Mouse (Mus musculus): ENCODE results near the gene Rnf187. TPM values are rescaled to one million over a fixed set of nuclear protein-coding genes. Genes with fewer than 3 reads are reported as not detected.
A peak's percentile ranks its signal among the peaks of the same experiment; 100 is the strongest.

Rnf187 gene
- total and polyA plus RNA-seq, 3 experiments = 185 to 195 (median 188) TPM

- peaks cover 28 to 71% of the 10 kb centered on the region in 2 experiments for H3K36me3 ChIP-seq (replicated peaks in 1 of 2; ENCODE audit: control insufficient read depth in 1 of 2, insufficient read depth in 1 of 2, low read length in 1 of 2)
- dilution Hi-C loops (cut with MboI; ENCODE audit: extremely low pct_ligation_motif_present, extremely low pct_unique_long_range_greater_than_20kb, low sequenced_read_pairs) (no loop called here), in situ Hi-C loops (cut with MboI; ENCODE audit: low pct_ligation_motif_present, low pct_unique_long_range_greater_than_20kb, low sequenced_read_pairs) (no loop called here)
- no peak overlapping the region for H3K9ac ChIP-seq (ENCODE audit: insufficient read depth, low read depth)
- H3K27ac ChIP-seq (ENCODE audit: insufficient read depth, low read depth) = no peak overlapping the region
- H3K79me2 ChIP-seq (replicated peaks; ENCODE audit: control insufficient read depth, extremely low read depth, insufficient read depth, poor library complexity, severe bottlenecking) = peaks cover 10% of the 10 kb centered on the region
- no peaks in the 10 kb centered on the region for H3K9me3 ChIP-seq (replicated peaks; ENCODE audit: low read length)
- no peak for DNase-seq (ENCODE audit: extremely low read depth)
- no peak for TF ChIP-seq RAD21 (IDR thresholded peaks at IDR 0.05; ENCODE audit: low read depth, low read length)
- H3K4me3 ChIP-seq (replicated peaks in 1 of 3; ENCODE audit: low read depth in 2 of 3, low read length in 2 of 3, poor library complexity in 1 of 3) = no peak overlapping the region
- H3K4me1 ChIP-seq (ENCODE audit: control insufficient read depth in 1 of 2, insufficient read depth in 2 of 2) = peaks cover 12 to 60% of the 10 kb centered on the region in 2 experiments
- H3K27me3 ChIP-seq (replicated peaks) = no peaks in the 10 kb centered on the region
- H3K4me2 ChIP-seq (ENCODE audit: insufficient read depth, low read depth, poor library complexity, severe bottlenecking) = no peak overlapping the region
These were observed 30.3 kb upstream of the Rnf187 start for GRCm38 (mm10) chr11:58969027-58969426.

DNA sequence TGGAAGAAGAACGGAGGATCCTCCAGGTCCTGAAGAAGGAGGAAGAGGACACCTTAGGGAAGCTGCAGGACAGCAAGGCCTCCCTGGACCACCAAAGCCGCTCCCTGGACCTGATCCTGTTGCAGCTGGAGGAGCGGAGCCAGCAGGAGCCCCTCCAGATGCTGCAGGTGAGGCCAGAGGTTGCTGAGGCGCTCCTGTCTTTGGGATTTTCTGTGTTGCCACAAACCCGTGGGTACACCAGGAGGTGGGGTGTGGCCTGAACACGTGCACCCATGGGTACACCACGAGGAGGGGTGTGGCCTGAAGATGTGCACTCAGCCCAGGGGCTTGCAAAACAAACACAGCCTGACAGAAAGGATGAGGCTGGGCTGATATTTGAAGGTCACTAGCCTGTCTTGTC lies 29.8 kb upstream of the Rnf187 start:
- in situ Hi-C loops (cut with MboI; ENCODE audit: low pct_ligation_motif_present, low pct_unique_long_range_greater_than_20kb, low sequenced_read_pairs) (no loop called here), dilution Hi-C loops (cut with MboI; ENCODE audit: extremely low pct_ligation_motif_present, extremely low pct_unique_long_range_greater_than_20kb, low sequenced_read_pairs) (no loop called here)
- Histone ChIP-seq H3K4me2 (ENCODE audit: insufficient read depth, low read depth, poor library complexity, severe bottlenecking) (no peak overlapping the region), H3K4me1 (ENCODE audit: control insufficient read depth in 1 of 2, insufficient read depth in 2 of 2) (peaks cover 12 to 55% of the 10 kb centered on the region in 2 experiments), H3K9me3 (replicated peaks; ENCODE audit: low read length) (no peaks in the 10 kb centered on the region), H3K4me3 (replicated peaks in 1 of 3; ENCODE audit: low read depth in 2 of 3, low read length in 2 of 3, poor library complexity in 1 of 3) (no peak overlapping the region), H3K9ac (ENCODE audit: insufficient read depth, low read depth) (no peak overlapping the region), H3K27me3 (replicated peaks) (no peaks in the 10 kb centered on the region), H3K27ac (ENCODE audit: insufficient read depth, low read depth) (no peak overlapping the region), H3K36me3 (replicated peaks in 1 of 2; ENCODE audit: control insufficient read depth in 1 of 2, insufficient read depth in 1 of 2, low read length in 1 of 2) (peaks cover 28 to 67% of the 10 kb centered on the region in 2 experiments), H3K79me2 (replicated peaks; ENCODE audit: control insufficient read depth, extremely low read depth, insufficient read depth, poor library complexity, severe bottlenecking) (peaks cover 5% of the 10 kb centered on the region; the same call in 1 of the 2 replicates)
- TF ChIP-seq SIN3A (IDR thresholded peaks at IDR 0.05; ENCODE audit: low read length) = no peak
- DNase-seq (ENCODE audit: extremely low read depth) = no peak

DNA sequence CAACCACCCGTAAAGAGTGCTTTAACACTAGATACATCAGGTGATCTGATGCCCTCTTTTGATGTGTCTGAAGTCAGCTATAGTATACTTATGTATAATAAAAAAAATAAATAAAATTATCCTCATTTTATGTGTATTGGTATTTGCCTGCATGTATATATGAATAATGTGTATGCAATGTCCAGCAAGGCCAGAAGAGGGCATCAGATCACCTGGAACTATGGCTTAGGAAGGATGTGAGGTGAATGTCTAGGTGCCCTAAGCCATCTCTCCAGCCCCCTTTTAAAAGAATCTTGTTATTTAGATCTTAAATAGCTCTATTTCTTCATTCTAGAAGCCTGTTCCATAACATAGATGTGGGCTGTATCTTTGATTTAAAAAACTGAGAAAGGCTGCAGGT lies 28.6 kb upstream of the Rnf187 start:
- Histone ChIP-seq H3K27me3 (replicated peaks) (no peaks in the 10 kb centered on the region), H3K9me3 (replicated peaks; ENCODE audit: low read length) (no peaks in the 10 kb centered on the region), H3K4me1 (ENCODE audit: control insufficient read depth in 1 of 2, insufficient read depth in 2 of 2) (peaks cover 10 to 43% of the 10 kb centered on the region in 2 experiments), H3K9ac (ENCODE audit: insufficient read depth, low read depth) (no peak overlapping the region), H3K36me3 (replicated peaks in 1 of 2; ENCODE audit: control insufficient read depth in 1 of 2, insufficient read depth in 1 of 2, low read length in 1 of 2) (peaks cover 28 to 64% of the 10 kb centered on the region in 2 experiments), H3K4me3 (replicated peaks in 1 of 3; ENCODE audit: low read depth in 2 of 3, low read length in 2 of 3, poor library complexity in 1 of 3) (no peak overlapping the region), H3K79me2 (replicated peaks; ENCODE audit: control insufficient read depth, extremely low read depth, insufficient read depth, poor library complexity, severe bottlenecking) (peaks cover 3% of the 10 kb centered on the region; the same call in 1 of the 2 replicates), H3K27ac (ENCODE audit: insufficient read depth, low read depth) (no peak overlapping the region), H3K4me2 (ENCODE audit: insufficient read depth, low read depth, poor library complexity, severe bottlenecking) (no peak overlapping the region)
- dilution Hi-C loops (cut with MboI; ENCODE audit: extremely low pct_ligation_motif_present, extremely low pct_unique_long_range_greater_than_20kb, low sequenced_read_pairs) = no loop called here
- DNase-seq (ENCODE audit: extremely low read depth) = peak; percentile 53
- in situ Hi-C loops (cut with MboI; ENCODE audit: low pct_ligation_motif_present, low pct_unique_long_range_greater_than_20kb, low sequenced_read_pairs) = no loop called here
- TF ChIP-seq RAD21 (IDR thresholded peaks at IDR 0.05; ENCODE audit: low read depth, low read length) (peak; percentile 74), CTCF (conservative IDR thresholded peaks at IDR 0.05 in 1 of 2, IDR thresholded peaks at IDR 0.05 in 1 of 2; ENCODE audit: low read depth in 2 of 2, low read length in 2 of 2) (peak; percentile 53 to 72; a peak in 3 of 4 replicates), SMC3 (IDR thresholded peaks at IDR 0.05; ENCODE audit: low read depth, low read length) (peak; percentile 38), CHD2 (IDR thresholded peaks at IDR 0.05; ENCODE audit: low read length) (no peak)
